Mouse (Mus musculus): ENCODE results near the gene Tle2. TPM values are rescaled to one million over a fixed set of nuclear protein-coding genes. Genes with fewer than 3 reads are reported as not detected.

Tle2 gene
- total RNA-seq, 2 experiments from 2014 or later: 36.2 to 40.7 TPM

- peak overlapping the region; percentile 87 for H3K4me3 ChIP-seq
- no peak overlapping the region; the same call in 1 of the 2 replicates for H3K27ac ChIP-seq
- DNase-seq (ENCODE audit: extremely low spot score in 1 of 2, low spot score in 2 of 2): no peak
- no peak for TF ChIP-seq CTCF (IDR thresholded peaks at IDR 0.05)
- intact Hi-C loops (cut with DNase I): no loop called here
Measured at GRCm38 (mm10) chr10:81543633-81544032, 30.7 kb upstream of the Tle2 start.

- no peak; the same call in 1 of the 2 replicates for TF ChIP-seq CTCF (IDR thresholded peaks at IDR 0.05)
- intact Hi-C loops (cut with DNase I): no loop called here
- H3K27ac ChIP-seq: peak overlapping the region; percentile 91
- peak overlapping the region; percentile 87 for H3K4me3 ChIP-seq
- DNase-seq (ENCODE audit: extremely low spot score in 1 of 2, low spot score in 2 of 2): no peak
Measured at GRCm38 (mm10) chr10:81544296-81545160, 29.8 kb upstream of the Tle2 start.

GRCm38 (mm10) chr10:81545161-81545747, 29.1 kb upstream of the Tle2 start, which contains the start of gene Gna11:
Gna11 (minus strand) TSS chr10:81545190.
- DNase-seq (ENCODE audit: extremely low spot score in 1 of 2, low spot score in 2 of 2): peak; percentile 100
- Histone ChIP-seq H3K27ac (peak within 1 kb of the TSS; percentile 95), H3K4me3 (peak within 1 kb of the TSS; percentile 87)
- no peak; the same call in 1 of the 2 replicates for TF ChIP-seq CTCF (IDR thresholded peaks at IDR 0.05)
- intact Hi-C loops (cut with DNase I): no loop called here

GRCm38 (mm10) chr10:81546332-81546731, 28.0 kb upstream of the Tle2 start:
- TF ChIP-seq CTCF (IDR thresholded peaks at IDR 0.05): no peak
- intact Hi-C loops (cut with DNase I): no loop called here

GRCm38 (mm10) chr10:81546788-81547571, 27.4 kb upstream of the Tle2 start:
- no peak for TF ChIP-seq CTCF (IDR thresholded peaks at IDR 0.05)
- intact Hi-C loops (cut with DNase I): no loop called here
- no peak for DNase-seq (ENCODE audit: extremely low spot score in 1 of 2, low spot score in 2 of 2)
- Histone ChIP-seq H3K27ac (no peak overlapping the region), H3K4me3 (no peak overlapping the region)

More at GRCm38 (mm10) chr10:81546332-81546731, 28.0 kb upstream of the Tle2 start:
- DNase-seq (ENCODE audit: extremely low spot score in 1 of 2, low spot score in 2 of 2): no peak
- no peak overlapping the region for H3K4me3 ChIP-seq
- no peak overlapping the region for H3K27ac ChIP-seq

- no peak for TF ChIP-seq CTCF (IDR thresholded peaks at IDR 0.05)
- no peak overlapping the region for H3K4me3 ChIP-seq
- no peak overlapping the region for H3K27ac ChIP-seq
- DNase-seq (ENCODE audit: extremely low spot score in 1 of 2, low spot score in 2 of 2): no peak
- intact Hi-C loops (cut with DNase I): no loop called here
Measured at GRCm38 (mm10) chr10:81548944-81549343, 25.4 kb upstream of the Tle2 start.

- Histone ChIP-seq H3K4me3 (no peak overlapping the region), H3K27ac (no peak overlapping the region)
- intact Hi-C loops (cut with DNase I): no loop called here
- no peak for DNase-seq (ENCODE audit: extremely low spot score in 1 of 2, low spot score in 2 of 2)
- TF ChIP-seq CTCF (IDR thresholded peaks at IDR 0.05): peak; percentile 71
Measured at GRCm38 (mm10) chr10:81550257-81550656, 24.1 kb upstream of the Tle2 start.

- peak; percentile 78 to 84 for DNase-seq (ENCODE audit: extremely low spot score in 1 of 2, low spot score in 2 of 2)
- H3K4me3 ChIP-seq: no peak overlapping the region
- no peak overlapping the region for H3K27ac ChIP-seq
- intact Hi-C loops (cut with DNase I): loop anchor here (1.0 kb wide), 1 partner anchor 49 kb away; no protein-coding TSS in a partner anchor
- peak; percentile 78 for TF ChIP-seq CTCF (IDR thresholded peaks at IDR 0.05)
Measured at GRCm38 (mm10) chr10:81551597-81552102, 22.7 kb upstream of the Tle2 start.

GRCm38 (mm10) chr10:81553232-81553631, 21.1 kb upstream of the Tle2 start:
- intact Hi-C loops (cut with DNase I): no loop called here
- peak; percentile 62 for TF ChIP-seq CTCF (IDR thresholded peaks at IDR 0.05)

GRCm38 (mm10) chr10:81553807-81554755, 20.3 kb upstream of the Tle2 start:
- no peak overlapping the region for H3K4me3 ChIP-seq
- intact Hi-C loops (cut with DNase I): no loop called here
- DNase-seq (ENCODE audit: extremely low spot score in 1 of 2, low spot score in 2 of 2): no peak
- TF ChIP-seq CTCF (IDR thresholded peaks at IDR 0.05): no peak
- no peak overlapping the region for H3K27ac ChIP-seq

More at GRCm38 (mm10) chr10:81553232-81553631, 21.1 kb upstream of the Tle2 start:
- no peak overlapping the region for H3K4me3 ChIP-seq
- no peak overlapping the region for H3K27ac ChIP-seq
- no peak for DNase-seq (ENCODE audit: extremely low spot score in 1 of 2, low spot score in 2 of 2)

All from left cerebral cortex, adult 2 months (tissue).